Mouse (Mus musculus) embryonic facial prominence, embryonic 12.5 days (tissue): ENCODE results near the gene Gpr75. TPM values are rescaled to one million over a fixed set of nuclear protein-coding genes. Genes with fewer than 3 reads are reported as not detected.

ENCODE experiments used
- polyA plus RNA-seq: library from polyadenylated mRNA; unstranded; fragments of >200 nt; fragmentation: Nextera tagmentation; extraction: Ambion mirVana; gene quantifications from 2 replicates; pipeline ENCODE4 v1.2.1, GENCODE M21; 2016

Gene Gpr75
- polyA plus RNA-seq, 1 experiment from 2014 or later = 0.64 TPM

Other genes with a start within 250 kb of the Gpr75 start
- gene Acyp2, start 235.8 kb upstream of the Gpr75 start, polyA plus RNA-seq = 8.1 TPM in 2 replicates
- gene Psme4, start 113.6 kb upstream of the Gpr75 start, polyA plus RNA-seq = 29.7 and 29.8 TPM in 2 replicates
- gene Asb3, start 58 bp downstream of the Gpr75 start, polyA plus RNA-seq = 36.8 and 39.6 TPM in 2 replicates
- gene Erlec1, start 69.0 kb downstream of the Gpr75 start, polyA plus RNA-seq = 10.5 and 11.2 TPM in 2 replicates
- gene Chac2, start 101.0 kb downstream of the Gpr75 start, polyA plus RNA-seq = 13.0 and 15.7 TPM in 2 replicates